Mouse (Mus musculus) limb, embryonic 11.5 days (tissue): ENCODE results near the gene Atg13. TPM values are rescaled to one million over a fixed set of nuclear protein-coding genes. Genes with fewer than 3 reads are reported as not detected.

Experiments used
- ATAC-seq: fragments of 200-750 bp; cut with Nextera tagmentation; 2 replicates; pipeline ENCODE4 v1.8.0; 2017; ENCODE audit warnings: low read depth; ENCODE audit not compliant: insufficient number of reproducible peaks, low FRiP score, low TSS enrichment
- DNase-seq: peaks from one replicate; pipeline ENCODE4 v3.0.0-alpha.2; 2015; ENCODE audit warnings: low spot score
- H3K27ac ChIP-seq: fragments of 300-500 bp; sonication (generic); replicated peaks from 2 replicates; pipeline ENCODE4 v1.5.1; 2014; ENCODE audit warnings: low read depth, mild to moderate bottlenecking, low read length
- H3K27me3 ChIP-seq: fragments of 300-500 bp; sonication (generic); 2 replicates; pipeline ENCODE4 v1.6.1; 2014; ENCODE audit warnings: mild to moderate bottlenecking, low read length, mixed read lengths; ENCODE audit not compliant: control insufficient read depth, insufficient read depth
- H3K36me3 ChIP-seq: fragments of 300-500 bp; sonication (generic); 2 replicates; pipeline ENCODE4 v1.6.1; 2014; ENCODE audit warnings: mild to moderate bottlenecking, low read length, moderate library complexity, mixed read lengths; ENCODE audit not compliant: control insufficient read depth, insufficient read depth
- H3K4me1 ChIP-seq: fragments of 300-500 bp; sonication (generic); 2 replicates; pipeline ENCODE4 v1.6.1; 2014; ENCODE audit warnings: low read length, mixed read lengths; ENCODE audit not compliant: control insufficient read depth, insufficient read depth
- H3K4me2 ChIP-seq: fragments of 300-500 bp; sonication (generic); 2 replicates; pipeline ENCODE4 v1.6.1; 2014; ENCODE audit warnings: low read depth, mild to moderate bottlenecking, moderate library complexity; ENCODE audit not compliant: severe bottlenecking
- H3K4me3 ChIP-seq: fragments of 300-500 bp; sonication (generic); 2 replicates; pipeline ENCODE4 v1.5.1; 2014; ENCODE audit warnings: low read depth, low read length
- H3K9ac ChIP-seq: fragments of 300-500 bp; sonication (generic); 2 replicates; pipeline ENCODE4 v1.6.1; 2014; ENCODE audit warnings: mild to moderate bottlenecking, low read length
- H3K9me3 ChIP-seq: fragments of 300-500 bp; sonication (generic); 2 replicates; pipeline ENCODE4 v1.6.1; 2016; ENCODE audit warnings: low read length; ENCODE audit not compliant: control insufficient read depth
- WGBS: fragments of 180-500 bp; shearing (Covaris S2); extraction: QIAGEN DNeasy Blood & Tissue Kit; methylation state at CpG from one replicate; pipeline ENCODE4 v1.1.7; 2014; 5-methylcytosine and 5-hydroxymethylcytosine counted together
- polyA plus RNA-seq: library from polyadenylated mRNA; unstranded; fragments of >200 nt; fragmentation: Nextera tagmentation; extraction: Ambion mirVana; gene quantifications from 2 replicates; pipeline ENCODE4 v1.2.1, GENCODE M21; 2014

Gene Atg13
- polyA plus RNA-seq, 1 experiment from 2014 or later: 31.1 TPM

- Histone ChIP-seq H3K9ac (no peak overlapping the region), H3K4me3 (no peak overlapping the region), H3K4me1 (no peaks in the 10 kb centered on the region), H3K27me3 (no peaks in the 10 kb centered on the region), H3K27ac (no peak overlapping the region), H3K9me3 (no peaks in the 10 kb centered on the region), H3K4me2 (no peak overlapping the region), H3K36me3 (no peaks in the 10 kb centered on the region)
- no peak for ATAC-seq
- WGBS: 84% methylated on average over 6 of the region's 6 CpGs
- DNase-seq: no peak
These were observed 4.6 kb downstream of the Atg13 start for GRCm38 (mm10) chr2:91705736-91706135.

DNA sequence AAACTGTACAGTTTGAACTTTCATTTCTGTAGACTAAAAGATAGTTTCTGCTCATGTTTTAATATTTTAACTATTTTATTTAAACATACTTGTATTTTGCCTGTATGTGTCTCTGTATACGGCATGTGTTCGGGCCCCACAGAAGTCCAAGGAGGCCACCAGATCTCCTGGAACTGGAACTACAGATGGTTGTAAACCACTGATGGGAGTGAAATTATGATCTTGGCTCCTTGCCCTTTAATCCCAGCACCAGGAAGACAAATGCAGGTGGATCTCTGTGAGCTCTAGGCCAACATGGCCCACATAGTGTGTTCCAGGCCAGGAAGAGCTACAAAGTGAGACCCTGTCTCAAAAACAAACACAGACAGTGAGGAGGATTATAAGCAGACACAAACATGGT, 9.0 kb downstream of the Atg13 start:
- Histone ChIP-seq H3K9me3 (no peaks in the 10 kb centered on the region), H3K4me1 (no peaks in the 10 kb centered on the region), H3K9ac (no peak overlapping the region), H3K4me3 (no peak overlapping the region), H3K27ac (no peak overlapping the region), H3K4me2 (no peak overlapping the region), H3K36me3 (no peaks in the 10 kb centered on the region), H3K27me3 (no peaks in the 10 kb centered on the region)
- DNase-seq (no peak), ATAC-seq (no peak)
- WGBS: 97% methylated on average over 2 of the region's 2 CpGs

GRCm38 (mm10) chr2:91699225-91699624, 11.2 kb downstream of the Atg13 start:
- no peaks in the 10 kb centered on the region for H3K4me1 ChIP-seq
- no peaks in the 10 kb centered on the region for H3K27me3 ChIP-seq
- H3K27ac ChIP-seq: no peak overlapping the region
- no peaks in the 10 kb centered on the region for H3K9me3 ChIP-seq
- no peak overlapping the region for H3K9ac ChIP-seq
- DNase-seq (no peak), ATAC-seq (no peak)
- H3K4me2 ChIP-seq: no peak overlapping the region
- WGBS: 77% methylated on average over 1 of the region's 1 CpGs
- no peaks in the 10 kb centered on the region for H3K36me3 ChIP-seq
- no peak overlapping the region for H3K4me3 ChIP-seq

GRCm38 (mm10) chr2:91696225-91696590, 14.2 kb downstream of the Atg13 start:
- Histone ChIP-seq H3K4me1 (no peaks in the 10 kb centered on the region), H3K4me2 (no peak overlapping the region), H3K9ac (no peak overlapping the region), H3K27ac (no peak overlapping the region), H3K9me3 (no peaks in the 10 kb centered on the region), H3K27me3 (no peaks in the 10 kb centered on the region), H3K4me3 (no peak overlapping the region), H3K36me3 (no peaks in the 10 kb centered on the region)
- DNase-seq: no peak
- no peak for ATAC-seq
- 94% methylated on average over 1 of the region's 1 CpGs for WGBS

DNA sequence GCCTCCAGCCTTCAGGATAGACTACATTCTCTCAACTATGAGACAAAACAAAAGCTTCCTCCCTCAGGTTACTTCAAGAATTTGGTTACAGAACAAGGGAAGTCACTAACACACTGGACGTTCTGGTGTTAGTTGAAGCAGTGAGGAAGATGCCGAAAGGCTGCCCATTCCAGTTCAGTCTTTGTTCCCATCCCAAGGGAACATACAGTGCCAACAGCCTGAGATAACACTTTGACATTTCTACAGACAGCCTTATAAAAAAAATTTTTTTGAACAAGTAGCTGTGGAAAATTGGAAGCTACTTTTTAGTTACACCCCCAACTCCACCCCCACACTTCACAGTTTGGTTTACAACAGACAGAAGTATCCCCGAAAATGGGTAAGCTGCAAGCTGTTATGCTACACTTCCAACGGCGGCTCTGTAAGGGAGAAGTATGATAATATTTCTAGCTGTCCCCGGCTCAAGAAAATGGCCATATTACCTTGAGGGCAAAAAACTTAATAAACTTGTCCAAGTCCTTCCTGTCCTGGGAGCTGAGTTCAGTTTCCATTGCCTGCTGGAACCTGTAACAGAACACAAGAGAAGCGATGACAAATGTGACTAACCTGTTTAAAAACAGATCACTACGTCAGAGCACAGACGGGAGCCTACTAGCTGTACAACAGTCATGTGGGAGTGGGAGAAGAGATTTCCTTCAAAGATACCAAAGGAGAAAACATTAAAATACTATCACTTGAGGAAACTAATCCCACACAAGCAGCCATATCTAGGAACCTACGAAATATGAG, 14.7 kb downstream of the Atg13 start:
- 90% methylated on average over 10 of the region's 10 CpGs for WGBS
- DNase-seq: no peak

DNA sequence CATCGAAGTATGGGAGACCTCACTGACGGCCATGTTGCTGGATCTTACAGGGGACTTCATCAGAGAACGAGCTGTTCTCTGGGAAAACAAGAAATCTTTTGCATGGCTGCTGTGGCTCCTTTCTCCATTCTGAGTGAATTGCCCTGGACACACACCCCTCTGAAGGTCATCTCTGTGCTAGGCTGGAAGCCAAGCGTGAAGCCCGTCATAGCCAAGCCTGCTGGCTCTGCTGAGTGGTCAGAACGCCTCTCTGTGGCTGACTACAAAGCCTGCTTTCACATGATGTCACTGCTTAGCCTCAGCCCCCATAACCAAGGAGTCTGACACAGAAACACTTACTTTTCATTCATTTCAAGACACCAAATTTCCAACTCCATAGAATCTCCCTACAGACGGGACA, 20.9 kb downstream of the Atg13 start:
- H3K9ac ChIP-seq: no peak overlapping the region
- no peak overlapping the region for H3K4me2 ChIP-seq
- ATAC-seq (no peak), DNase-seq (no peak)
- H3K27me3 ChIP-seq: no peaks in the 10 kb centered on the region
- WGBS: 87% methylated on average over 7 of the region's 7 CpGs
- no peaks in the 10 kb centered on the region for H3K4me1 ChIP-seq
- H3K36me3 ChIP-seq: peaks cover 2% of the 10 kb centered on the region; the same call in 1 of the 2 replicates
- no peaks in the 10 kb centered on the region for H3K9me3 ChIP-seq
- no peak overlapping the region for H3K4me3 ChIP-seq
- no peak overlapping the region for H3K27ac ChIP-seq

More for the DNA sequence above, 14.7 kb downstream of the Atg13 start:
- no peaks in the 10 kb centered on the region for H3K27me3 ChIP-seq
- no peak overlapping the region for H3K9ac ChIP-seq
- no peaks in the 10 kb centered on the region for H3K36me3 ChIP-seq
- H3K9me3 ChIP-seq: no peaks in the 10 kb centered on the region
- no peak overlapping the region for H3K27ac ChIP-seq
- H3K4me3 ChIP-seq: no peak overlapping the region
- no peak for ATAC-seq
- H3K4me2 ChIP-seq: no peak overlapping the region
- H3K4me1 ChIP-seq: no peaks in the 10 kb centered on the region

DNA sequence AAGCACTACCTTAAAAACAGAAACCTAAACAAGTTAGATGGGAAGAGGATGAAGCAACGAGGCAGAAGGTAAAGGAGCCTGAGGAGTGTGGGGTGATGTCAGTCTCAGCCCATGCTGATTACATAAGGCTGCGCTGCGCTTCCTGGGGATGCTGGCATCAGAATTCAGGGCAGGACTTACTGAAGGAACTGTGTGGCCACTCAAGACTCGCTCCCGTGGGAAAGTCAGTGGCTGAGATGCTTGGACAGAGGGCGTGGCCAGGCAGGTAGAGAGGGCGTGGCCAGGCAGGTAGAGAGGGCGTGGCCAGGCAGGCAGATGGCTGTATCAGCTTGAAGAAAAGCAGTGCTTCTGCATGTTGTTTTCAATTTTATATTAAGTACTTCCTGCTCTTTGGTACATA, 26.5 kb downstream of the Atg13 start:
- Histone ChIP-seq H3K9me3 (no peaks in the 10 kb centered on the region), H3K27me3 (no peaks in the 10 kb centered on the region), H3K4me2 (no peak overlapping the region), H3K27ac (no peak overlapping the region), H3K4me3 (no peak overlapping the region), H3K4me1 (no peaks in the 10 kb centered on the region), H3K9ac (no peak overlapping the region), H3K36me3 (peaks cover 4% of the 10 kb centered on the region; the same call in 1 of the 2 replicates)
- WGBS: 81% methylated on average over 8 of the region's 8 CpGs
- ATAC-seq (no peak), DNase-seq (no peak)

DNA sequence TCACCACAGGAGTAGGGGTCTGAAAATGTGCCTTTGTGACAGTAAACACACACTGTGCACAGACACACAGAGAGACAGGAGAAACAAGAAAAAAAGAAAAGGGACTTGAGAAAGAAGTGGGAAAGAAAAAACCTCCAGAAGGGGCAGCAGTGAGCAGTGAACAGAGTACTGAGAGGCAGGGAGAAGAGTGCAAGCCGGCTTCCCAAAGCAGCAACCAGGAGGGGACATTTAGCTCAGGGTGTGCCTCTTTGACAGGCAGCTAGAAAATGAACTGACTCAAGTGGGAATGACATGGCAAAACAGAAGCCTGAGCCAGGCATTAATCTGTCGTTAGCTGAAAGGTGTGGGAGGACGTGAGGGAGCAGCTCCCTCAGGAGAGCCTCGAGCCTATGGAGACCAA, 27.5 kb downstream of the Atg13 start:
- H3K4me2 ChIP-seq: no peak overlapping the region
- H3K4me3 ChIP-seq: no peak overlapping the region
- peaks cover 7% of the 10 kb centered on the region; the same call in 1 of the 2 replicates for H3K36me3 ChIP-seq
- peak; percentile 58 for DNase-seq
- no peak for ATAC-seq
- H3K4me1 ChIP-seq: no peaks in the 10 kb centered on the region
- WGBS: 62% methylated on average over 4 of the region's 4 CpGs
- H3K9me3 ChIP-seq: no peaks in the 10 kb centered on the region
- no peak overlapping the region for H3K27ac ChIP-seq
- H3K27me3 ChIP-seq: no peaks in the 10 kb centered on the region
- H3K9ac ChIP-seq: no peak overlapping the region

GRCm38 (mm10) chr2:91676961-91677360, 33.4 kb downstream of the Atg13 start:
- Histone ChIP-seq H3K4me3 (no peak overlapping the region), H3K36me3 (peaks cover 15% of the 10 kb centered on the region), H3K27ac (no peak overlapping the region), H3K4me2 (no peak overlapping the region), H3K27me3 (no peaks in the 10 kb centered on the region), H3K9me3 (no peaks in the 10 kb centered on the region), H3K9ac (no peak overlapping the region), H3K4me1 (no peaks in the 10 kb centered on the region)
- ATAC-seq: no peak
- DNase-seq: no peak
